Mouse (Mus musculus) 3T3-L1 (cell line): Measurements from ENCODE around the gene Adipor1.
A peak's percentile ranks its signal among the peaks of the same experiment; 100 is the strongest.

ENCODE experiments used
- DNase-seq: peaks from one replicate; pipeline ENCODE4 v3.0.0-alpha.2; 2015; ENCODE audit warnings: low read depth, low spot score

The Adipor1 gene

GRCm38 (mm10) chr1:134415168-134415831, at the start of gene Adipor1:
TSS of gene Adipor1 (plus strand) at chr1:134415378.
- DNase-seq, result peak; percentile 96

- DNase-seq, result peak; percentile 16
Measured at GRCm38 (mm10) chr1:134365491-134365890, 49.7 kb upstream of the Adipor1 start.

GRCm38 (mm10) chr1:134368777-134369337, 46.3 kb upstream of the Adipor1 start:
- peak; percentile 77 for DNase-seq

GRCm38 (mm10) chr1:134374124-134374523, 41.1 kb upstream of the Adipor1 start:
- no peak for DNase-seq

- DNase-seq, result no peak
Measured at GRCm38 (mm10) chr1:134381051-134381450, 34.1 kb upstream of the Adipor1 start.

GRCm38 (mm10) chr1:134381795-134382625, 33.2 kb upstream of the Adipor1 start:
- DNase-seq, result no peak

- DNase-seq, result no peak
Measured at GRCm38 (mm10) chr1:134384581-134384980, 30.6 kb upstream of the Adipor1 start.

GRCm38 (mm10) chr1:134385176-134385575, 30.0 kb upstream of the Adipor1 start:
- no peak for DNase-seq

GRCm38 (mm10) chr1:134385666-134386065, 29.5 kb upstream of the Adipor1 start, which contains the start of gene 4933406M09Rik:
TSS of gene 4933406M09Rik (plus strand) at chr1:134385940.
- DNase-seq, result no peak

GRCm38 (mm10) chr1:134393827-134394226, 21.4 kb upstream of the Adipor1 start:
- DNase-seq, result no peak

- DNase-seq, result no peak
Measured at GRCm38 (mm10) chr1:134398210-134398609, 17.0 kb upstream of the Adipor1 start.

- peak; percentile 53 for DNase-seq
Measured at GRCm38 (mm10) chr1:134399735-134400134, 15.4 kb upstream of the Adipor1 start.

- DNase-seq, result peak; percentile 83
Measured at GRCm38 (mm10) chr1:134405509-134406413, 9.4 kb upstream of the Adipor1 start, which contains the start of gene Cyb5r1. TSS of gene Cyb5r1 (plus strand) at chr1:134405559.

GRCm38 (mm10) chr1:134406414-134406771, 8.8 kb upstream of the Adipor1 start:
- peak; percentile 70 for DNase-seq

GRCm38 (mm10) chr1:134408080-134408479, 7.1 kb upstream of the Adipor1 start:
- no peak for DNase-seq

GRCm38 (mm10) chr1:134411706-134412629, 3.2 kb upstream of the Adipor1 start:
- DNase-seq, result peak; percentile 31

GRCm38 (mm10) chr1:134414038-134414437, 1.1 kb upstream of the Adipor1 start:
- DNase-seq, result no peak

- DNase-seq, result no peak
Measured at GRCm38 (mm10) chr1:134414501-134415167, 544 bp upstream of the Adipor1 start.

- DNase-seq, result no peak
Measured at GRCm38 (mm10) chr1:134418414-134418975, 3.3 kb downstream of the Adipor1 start.
